Mouse (Mus musculus) myocyte (in vitro differentiated cells): ENCODE results near the gene Plekhm1.

Experiments
- POLR2A ChIP-seq: IDR thresholded peaks from one replicate; pipeline ENCODE4 v1.6.1; 2011; ENCODE audit warnings: low read depth, mild to moderate bottlenecking, control low read depth, moderate library complexity; ENCODE audit not compliant: insufficient read length
- TCF12 ChIP-seq: IDR thresholded peaks from one replicate; pipeline ENCODE4 v1.6.1; 2011; ENCODE audit warnings: mild to moderate bottlenecking, control low read depth; ENCODE audit not compliant: poor library complexity, insufficient read depth, severe bottlenecking

- peak; percentile 83 for TF ChIP-seq POLR2A
- TF ChIP-seq TCF12 = no peak
Measured at GRCm38 (mm10) chr11:103411981-103412949, at the start of gene Plekhm1.
